Mouse (Mus musculus) limb, embryonic 13.5 days (tissue): Measurements from ENCODE around the gene Gpx5. TPM values are rescaled to one million over a fixed set of nuclear protein-coding genes. Genes with fewer than 3 reads are reported as not detected.
A peak's percentile ranks its signal among the peaks of the same experiment; 100 is the strongest.
"Not testable (repeated sequence)": the region's sequence is repeated elsewhere in the genome, so short reads cannot be mapped to it uniquely, and the experiment has no call there.

Source experiments
- ATAC-seq: fragments of 200-750 bp; cut with Nextera tagmentation; 2 replicates; pipeline ENCODE4 v1.8.0; 2017; ENCODE audit warnings: low read depth, moderate number of reproducible peaks, moderate TSS enrichment; ENCODE audit not compliant: low FRiP score
- H3K27ac ChIP-seq: fragments of 300-500 bp; sonication (generic); 2 replicates; pipeline ENCODE4 v1.5.1; 2015; ENCODE audit warnings: inconsistent platforms, mild to moderate bottlenecking, moderate library complexity
- H3K27me3 ChIP-seq: fragments of 300-500 bp; sonication (generic); 2 replicates; pipeline ENCODE4 v1.6.1; 2015; ENCODE audit warnings: mild to moderate bottlenecking, inconsistent platforms
- H3K36me3 ChIP-seq: fragments of 300-500 bp; sonication (generic); 2 replicates; pipeline ENCODE4 v1.6.1; 2015; ENCODE audit warnings: inconsistent platforms, mild to moderate bottlenecking, moderate library complexity
- H3K4me1 ChIP-seq: fragments of 300-500 bp; sonication (generic); 2 replicates; pipeline ENCODE4 v1.6.1; 2015; ENCODE audit warnings: inconsistent platforms
- H3K4me2 ChIP-seq: fragments of 300-500 bp; sonication (generic); replicated peaks from 2 replicates; pipeline ENCODE4 v1.6.1; 2015; ENCODE audit warnings: inconsistent platforms, mild to moderate bottlenecking, moderate library complexity
- H3K4me3 ChIP-seq: fragments of 300-500 bp; sonication (generic); 2 replicates; pipeline ENCODE4 v1.5.1; 2015; ENCODE audit warnings: moderate library complexity, mild to moderate bottlenecking, inconsistent platforms
- H3K9ac ChIP-seq: fragments of 300-500 bp; sonication (generic); 2 replicates; pipeline ENCODE4 v1.6.1; 2015; ENCODE audit warnings: mild to moderate bottlenecking, inconsistent platforms
- H3K9me3 ChIP-seq: fragments of 300-500 bp; sonication (generic); 2 replicates; pipeline ENCODE4 v1.6.1; 2016; ENCODE audit warnings: inconsistent platforms
- whole genome bisulfite sequencing: fragments of 180-500 bp; shearing (Covaris S2); methylation state at CpG from one replicate; pipeline ENCODE4 v1.1.7; 2015; 5-methylcytosine and 5-hydroxymethylcytosine counted together
- polyA plus RNA-seq: library from polyadenylated mRNA; unstranded; fragments of >200 nt; fragmentation: Nextera tagmentation; extraction: Ambion mirVana; gene quantifications from 2 replicates; pipeline ENCODE4 v1.2.1, GENCODE M21; 2015

Gene Gpx5
- polyA plus RNA-seq, 1 experiment from 2014 or later, result not detected

GRCm38 (mm10) chr13:21262787-21263461, 29.6 kb downstream of the Gpx5 start:
- Histone ChIP-seq H3K36me3 (no peaks in the 10 kb centered on the region), H3K9me3 (no peaks in the 10 kb centered on the region), H3K9ac (no peak overlapping the region), H3K4me3 (no peak overlapping the region), H3K4me1 (peaks cover 19% of the 10 kb centered on the region), H3K27ac (no peak overlapping the region), H3K4me2 (no peak overlapping the region), H3K27me3 (peaks cover 35% of the 10 kb centered on the region)
- no peak for ATAC-seq
- 63% methylated on average over 4 of the region's 4 CpGs for WGBS

GRCm38 (mm10) chr13:21260289-21260688, 32.2 kb downstream of the Gpx5 start:
- Histone ChIP-seq H3K9me3 (no peaks in the 10 kb centered on the region), H3K4me3 (peak overlapping the region; percentile 48), H3K27ac (no peak overlapping the region), H3K4me1 (peaks cover 19% of the 10 kb centered on the region), H3K4me2 (peak overlapping the region; percentile 67), H3K36me3 (no peaks in the 10 kb centered on the region), H3K27me3 (peaks cover 37% of the 10 kb centered on the region), H3K9ac (0 out of 2 replicates have a peak overlapping the region, but pooled peaks have one; percentile 55)
- no peak for ATAC-seq
- 20% methylated on average over 5 of the region's 5 CpGs for WGBS

- peak; percentile 77; the same call in 1 of the 2 replicates for ATAC-seq
- Histone ChIP-seq H3K27ac (no peak overlapping the region), H3K27me3 (peaks cover 42% of the 10 kb centered on the region), H3K9me3 (no peaks in the 10 kb centered on the region), H3K4me2 (peak overlapping the region; percentile 67), H3K36me3 (no peaks in the 10 kb centered on the region), H3K4me3 (peak overlapping the region; percentile 48), H3K9ac (peak overlapping the region; percentile 55; the same call in 1 of the 2 replicates), H3K4me1 (peaks cover 19% of the 10 kb centered on the region)
- under 1% methylated on average over 18 of the region's 18 CpGs for WGBS
These were observed 32.8 kb downstream of the Gpx5 start for GRCm38 (mm10) chr13:21259677-21260113.

- Histone ChIP-seq H3K4me1 (peaks cover 19% of the 10 kb centered on the region), H3K9ac (peak overlapping the region; percentile 55), H3K4me2 (peak overlapping the region; percentile 67), H3K27me3 (peaks cover 42% of the 10 kb centered on the region), H3K27ac (no peak overlapping the region), H3K4me3 (peak overlapping the region; percentile 48), H3K36me3 (no peaks in the 10 kb centered on the region), H3K9me3 (no peaks in the 10 kb centered on the region)
- 2% methylated on average over 15 of the region's 15 CpGs for WGBS
- ATAC-seq, result no peak
These were observed 33.3 kb downstream of the Gpx5 start for GRCm38 (mm10) chr13:21259171-21259631.

GRCm38 (mm10) chr13:21258524-21258923, 34.0 kb downstream of the Gpx5 start:
- ATAC-seq, result no peak
- Histone ChIP-seq H3K4me2 (peak overlapping the region; percentile 67), H3K9ac (no peak overlapping the region; the same call in 1 of the 2 replicates), H3K27ac (no peak overlapping the region), H3K4me1 (peaks cover 15% of the 10 kb centered on the region), H3K36me3 (no peaks in the 10 kb centered on the region), H3K9me3 (no peaks in the 10 kb centered on the region), H3K4me3 (peak overlapping the region; percentile 48), H3K27me3 (peaks cover 42% of the 10 kb centered on the region)
- WGBS, result 20% methylated on average over 6 of the region's 6 CpGs

GRCm38 (mm10) chr13:21253986-21254385, 38.5 kb downstream of the Gpx5 start:
- Histone ChIP-seq H3K27me3 (peaks cover 26% of the 10 kb centered on the region), H3K36me3 (no peaks in the 10 kb centered on the region), H3K4me2 (peak overlapping the region; percentile 70), H3K27ac (no peak overlapping the region), H3K9ac (peak overlapping the region; percentile 55), H3K9me3 (no peaks in the 10 kb centered on the region), H3K4me3 (peak overlapping the region; percentile 51), H3K4me1 (peaks cover 3% of the 10 kb centered on the region)
- ATAC-seq, result peak; percentile 87
- 2% methylated on average over 16 of the region's 16 CpGs for WGBS

GRCm38 (mm10) chr13:21253569-21253968, 39.0 kb downstream of the Gpx5 start:
- H3K27ac ChIP-seq, result no peak overlapping the region
- 2% methylated on average over 12 of the region's 12 CpGs for WGBS
- no peak for ATAC-seq
- H3K4me3 ChIP-seq, result peak overlapping the region; percentile 51
- H3K9me3 ChIP-seq, result no peaks in the 10 kb centered on the region
- H3K36me3 ChIP-seq, result no peaks in the 10 kb centered on the region
- no peaks in the 10 kb centered on the region for H3K4me1 ChIP-seq
- H3K4me2 ChIP-seq, result peak overlapping the region; percentile 70
- peak overlapping the region; percentile 55 for H3K9ac ChIP-seq
- H3K27me3 ChIP-seq, result peaks cover 22% of the 10 kb centered on the region

- Histone ChIP-seq H3K4me3 (peak overlapping the region; percentile 51), H3K9ac (no peak overlapping the region), H3K27ac (no peak overlapping the region), H3K4me1 (no peaks in the 10 kb centered on the region), H3K9me3 (no peaks in the 10 kb centered on the region), H3K36me3 (no peaks in the 10 kb centered on the region), H3K27me3 (peaks cover 16% of the 10 kb centered on the region), H3K4me2 (peak overlapping the region; percentile 70)
- ATAC-seq, result no peak
- 16% methylated on average over 5 of the region's 5 CpGs for WGBS
These were observed 39.5 kb downstream of the Gpx5 start for GRCm38 (mm10) chr13:21253040-21253439.

- no peak overlapping the region for H3K4me2 ChIP-seq
- no peak for ATAC-seq
- no peaks in the 10 kb centered on the region for H3K4me1 ChIP-seq
- H3K36me3 ChIP-seq, result no peaks in the 10 kb centered on the region
- H3K9me3 ChIP-seq, result no peaks in the 10 kb centered on the region
- WGBS, result 40% methylated on average over 9 of the region's 9 CpGs
- H3K27me3 ChIP-seq, result peaks cover 7% of the 10 kb centered on the region; the same call in 1 of the 2 replicates
- no peak overlapping the region for H3K27ac ChIP-seq
- H3K9ac ChIP-seq, result no peak overlapping the region
- H3K4me3 ChIP-seq, result no peak overlapping the region
These were observed 42.4 kb downstream of the Gpx5 start for GRCm38 (mm10) chr13:21250074-21250681.

GRCm38 (mm10) chr13:21249022-21249421, 43.5 kb downstream of the Gpx5 start:
- no peak for ATAC-seq
- no peak overlapping the region for H3K4me2 ChIP-seq
- H3K4me1 ChIP-seq, result no peaks in the 10 kb centered on the region
- H3K9me3 ChIP-seq, result no peaks in the 10 kb centered on the region
- no peak overlapping the region for H3K4me3 ChIP-seq
- 19% methylated on average over 4 of the region's 4 CpGs for WGBS
- peaks cover 9% of the 10 kb centered on the region for H3K27me3 ChIP-seq
- H3K36me3 ChIP-seq, result no peaks in the 10 kb centered on the region
- no peak overlapping the region for H3K9ac ChIP-seq
- no peak overlapping the region for H3K27ac ChIP-seq

- no peak overlapping the region for H3K4me3 ChIP-seq
- 45% methylated on average over 2 of the region's 2 CpGs for WGBS
- peaks cover 31% of the 10 kb centered on the region for H3K27me3 ChIP-seq
- no peak overlapping the region for H3K27ac ChIP-seq
- no peaks in the 10 kb centered on the region for H3K36me3 ChIP-seq
- no peak for ATAC-seq
- no peaks in the 10 kb centered on the region for H3K9me3 ChIP-seq
- peaks cover 10% of the 10 kb centered on the region for H3K4me1 ChIP-seq
- no peak overlapping the region for H3K4me2 ChIP-seq
- H3K9ac ChIP-seq, result no peak overlapping the region
These were observed 46.3 kb downstream of the Gpx5 start for GRCm38 (mm10) chr13:21246276-21246675.

- H3K27ac ChIP-seq, H3K9ac ChIP-seq, H3K4me2 ChIP-seq, H3K4me3 ChIP-seq, ATAC-seq, H3K36me3 ChIP-seq, H3K9me3 ChIP-seq: not testable (repeated sequence)
- WGBS, result 33% methylated on average over 1 of the region's 1 CpGs
- Histone ChIP-seq H3K27me3 (peaks cover 31% of the 10 kb centered on the region), H3K4me1 (peaks cover 10% of the 10 kb centered on the region)
These were observed 47.6 kb downstream of the Gpx5 start for GRCm38 (mm10) chr13:21244967-21245366.
